ENCODE assay signal across 18 mouse cellular contexts in the genomic region with DNA sequence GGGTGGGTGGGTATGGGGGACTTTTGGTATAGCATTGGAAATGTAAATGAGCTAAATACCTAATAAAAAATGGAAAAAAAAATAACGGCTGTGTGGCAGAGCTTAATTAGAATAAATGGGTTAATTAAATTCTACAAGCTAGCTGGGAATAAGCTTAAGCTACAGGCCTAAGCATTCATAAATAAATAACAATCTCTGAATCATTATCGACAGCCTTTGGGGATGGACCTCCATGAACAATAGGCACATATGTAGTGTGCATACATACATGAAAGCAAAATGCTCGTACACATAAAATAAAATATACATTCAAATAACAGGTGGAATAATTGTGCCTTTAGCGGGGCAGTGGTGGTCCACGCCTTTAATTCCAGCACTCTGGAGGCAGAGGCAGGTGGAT. TPM values are rescaled to one million over a fixed set of nuclear protein-coding genes. Genes with fewer than 3 reads are reported as not detected.
"Had no signal": no experiment of that assay in that cellular context is flagged by ENCODE, and none has a peak within 500 bp of the region (broad histone marks: within the 10 kb centered on the region; RNA-seq: fewer than 3 reads in every experiment).

No protein-coding gene starts in this region.

- H3K4me2 ChIP-seq: neural tube, embryonic 12.5 days; stomach, embryonic 15.5 days had no signal

- H3K9me3 ChIP-seq: neural tube, embryonic 12.5 days; stomach, embryonic 15.5 days had no signal

- H3K27ac ChIP-seq: neural tube, embryonic 12.5 days; stomach, embryonic 15.5 days; stomach, postnatal 0 days had no signal

- H3K9ac ChIP-seq: neural tube, embryonic 12.5 days; stomach, embryonic 15.5 days had no signal

- H3K4me3 ChIP-seq: neural tube, embryonic 12.5 days; stomach, embryonic 15.5 days had no signal

- DNase-seq: retina, postnatal 1 day; right cerebral cortex, adult 18-20 months; right cerebral cortex, postnatal 14 days; right cerebral cortex, postnatal 25 days; right cerebral cortex, postnatal 4 days; spleen, adult 18-20 months; thymus, adult 18-20 months; thymus, adult 2 months; thymus, postnatal 14 days; thymus, postnatal 25 days; thymus, postnatal 36 days; thymus, postnatal 4 days had no signal

- H3K36me3 ChIP-seq: neural tube, embryonic 12.5 days; stomach, embryonic 15.5 days had no signal

RNA-seq across cellular contexts. Expression of a gene that starts 4.7 kb away (rescaled TPM):
- total RNA-seq: neutrophil, adult 5-6 weeks had no signal
- polyA plus RNA-seq: neural tube, embryonic 11.5 days; neural tube, embryonic 12.5 days; stomach, embryonic 14.5 days had no signal

RNA-seq across cellular contexts. Expression of a gene that starts 57.3 kb away (rescaled TPM):
- total RNA-seq: neutrophil, adult 5-6 weeks had no signal
